Mouse (Mus musculus): ENCODE measurements around the gene Dcun1d3. TPM values are rescaled to one million over a fixed set of nuclear protein-coding genes. Genes with fewer than 3 reads are reported as not detected.

The Dcun1d3 gene
- polyA plus RNA-seq, 1 experiment from 2014 or later, result 3.4 TPM

- ATAC-seq, result no peak
- Histone ChIP-seq H3K9me3 (ENCODE audit: low read length) (no peaks in the 10 kb centered on the region), H3K9ac (replicated peaks) (no peak overlapping the region), H3K4me3 (ENCODE audit: low read depth, low read length) (no peak overlapping the region), H3K27ac (ENCODE audit: low read depth) (peak overlapping the region; percentile 59; the same call in 1 of the 2 replicates), H3K27me3 (ENCODE audit: insufficient read depth, low read length) (no peaks in the 10 kb centered on the region), H3K4me1 (ENCODE audit: insufficient read depth) (peaks cover 26% of the 10 kb centered on the region), H3K4me2 (ENCODE audit: low read depth, low read length) (no peak overlapping the region), H3K36me3 (replicated peaks; ENCODE audit: insufficient read depth, low read length) (peaks cover 18% of the 10 kb centered on the region)
- 66% methylated on average over 1 of the region's 1 CpGs for WGBS (ENCODE audit: insufficient replicate concordance)
- no peak for DNase-seq
- TF ChIP-seq EP300 (IDR thresholded peaks at IDR 0.05; ENCODE audit: low read depth) (no peak), CTCF (IDR thresholded peaks at IDR 0.05; ENCODE audit: low read depth) (no peak)
These were observed 33.9 kb downstream of the Dcun1d3 start for GRCm38 (mm10) chr7:119862167-119862566.

GRCm38 (mm10) chr7:119861335-119862091, 34.6 kb downstream of the Dcun1d3 start:
- H3K4me3 ChIP-seq (ENCODE audit: low read depth, low read length), result no peak overlapping the region
- H3K36me3 ChIP-seq (replicated peaks; ENCODE audit: insufficient read depth, low read length), result peaks cover 18% of the 10 kb centered on the region
- H3K27ac ChIP-seq (ENCODE audit: low read depth), result peak overlapping the region; percentile 59
- TF ChIP-seq CTCF (IDR thresholded peaks at IDR 0.05; ENCODE audit: low read depth), result no peak
- no peak for TF ChIP-seq EP300 (IDR thresholded peaks at IDR 0.05; ENCODE audit: low read depth)
- ATAC-seq (peak; percentile 79), DNase-seq (peak; percentile 58)
- peaks cover 26% of the 10 kb centered on the region for H3K4me1 ChIP-seq (ENCODE audit: insufficient read depth)
- H3K9ac ChIP-seq (replicated peaks), result no peak overlapping the region
- no peaks in the 10 kb centered on the region for H3K27me3 ChIP-seq (ENCODE audit: insufficient read depth, low read length)
- WGBS (ENCODE audit: insufficient replicate concordance), result 42% methylated on average over 6 of the region's 6 CpGs
- H3K9me3 ChIP-seq (ENCODE audit: low read length), result no peaks in the 10 kb centered on the region
- H3K4me2 ChIP-seq (ENCODE audit: low read depth, low read length), result no peak overlapping the region

DNA sequence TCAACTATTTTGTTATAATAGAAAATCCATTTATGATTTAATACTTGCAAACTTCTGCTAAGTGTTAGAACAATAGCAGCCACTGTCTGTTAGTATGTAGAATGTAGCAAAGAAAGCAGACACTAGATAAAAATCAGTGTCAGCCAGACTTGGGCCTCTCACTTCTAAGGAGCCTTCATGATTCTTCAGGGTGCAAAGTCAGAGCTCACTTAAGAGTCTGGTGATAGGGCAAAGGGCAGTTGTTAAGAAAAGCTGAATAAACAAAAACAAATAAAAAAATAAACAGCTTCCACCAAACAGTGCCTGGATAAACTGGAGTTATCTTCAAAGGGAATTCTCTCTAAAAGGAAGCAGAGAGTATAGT, 35.1 kb downstream of the Dcun1d3 start:
- Histone ChIP-seq H3K4me3 (ENCODE audit: low read depth, low read length) (no peak overlapping the region), H3K36me3 (replicated peaks; ENCODE audit: insufficient read depth, low read length) (peaks cover 18% of the 10 kb centered on the region), H3K4me1 (ENCODE audit: insufficient read depth) (peaks cover 23% of the 10 kb centered on the region), H3K27ac (ENCODE audit: low read depth) (peak overlapping the region; percentile 59; the same call in 1 of the 2 replicates), H3K4me2 (ENCODE audit: low read depth, low read length) (no peak overlapping the region), H3K27me3 (ENCODE audit: insufficient read depth, low read length) (no peaks in the 10 kb centered on the region), H3K9ac (replicated peaks) (no peak overlapping the region), H3K9me3 (ENCODE audit: low read length) (no peaks in the 10 kb centered on the region)
- DNase-seq (no peak), ATAC-seq (no peak)
- no peak for TF ChIP-seq EP300 (IDR thresholded peaks at IDR 0.05; ENCODE audit: low read depth)

DNA sequence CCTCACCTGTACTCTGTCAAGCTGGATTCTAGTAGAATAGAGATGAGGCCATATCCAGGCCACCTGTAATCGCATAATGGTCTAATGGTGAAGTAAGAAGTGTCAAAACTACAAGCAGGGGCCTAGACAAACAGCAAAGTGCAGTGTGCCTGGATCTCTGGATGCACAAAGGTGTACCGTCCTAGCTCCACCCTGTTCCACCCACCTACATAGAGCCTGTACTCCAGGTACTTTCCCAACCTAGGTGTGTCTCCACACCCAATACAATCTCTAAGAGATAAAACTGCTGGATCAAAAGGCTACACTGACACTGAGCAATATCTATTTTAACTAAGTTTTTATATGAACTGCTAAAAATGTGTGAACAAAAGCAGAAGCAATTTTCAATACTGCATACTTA, 35.5 kb downstream of the Dcun1d3 start:
- peaks cover 19% of the 10 kb centered on the region for H3K4me1 ChIP-seq (ENCODE audit: insufficient read depth)
- WGBS (ENCODE audit: insufficient replicate concordance), result 73% methylated on average over 2 of the region's 2 CpGs
- H3K4me2 ChIP-seq (ENCODE audit: low read depth, low read length), result no peak overlapping the region
- H3K27me3 ChIP-seq (ENCODE audit: insufficient read depth, low read length), result no peaks in the 10 kb centered on the region
- H3K9ac ChIP-seq (replicated peaks), result no peak overlapping the region
- H3K4me3 ChIP-seq (ENCODE audit: low read depth, low read length), result no peak overlapping the region
- no peak for ATAC-seq
- TF ChIP-seq EP300 (IDR thresholded peaks at IDR 0.05; ENCODE audit: low read depth), result no peak
- TF ChIP-seq CTCF (IDR thresholded peaks at IDR 0.05; ENCODE audit: low read depth), result no peak
- no peaks in the 10 kb centered on the region for H3K9me3 ChIP-seq (ENCODE audit: low read length)
- H3K36me3 ChIP-seq (replicated peaks; ENCODE audit: insufficient read depth, low read length), result peaks cover 18% of the 10 kb centered on the region
- no peak for DNase-seq
- H3K27ac ChIP-seq (ENCODE audit: low read depth), result no peak overlapping the region

- Histone ChIP-seq H3K27ac (ENCODE audit: low read depth) (no peak overlapping the region), H3K9ac (replicated peaks) (no peak overlapping the region), H3K27me3 (ENCODE audit: insufficient read depth, low read length) (no peaks in the 10 kb centered on the region), H3K4me2 (ENCODE audit: low read depth, low read length) (no peak overlapping the region), H3K4me3 (ENCODE audit: low read depth, low read length) (no peak overlapping the region), H3K36me3 (replicated peaks; ENCODE audit: insufficient read depth, low read length) (peaks cover 18% of the 10 kb centered on the region), H3K9me3 (ENCODE audit: low read length) (no peaks in the 10 kb centered on the region), H3K4me1 (ENCODE audit: insufficient read depth) (peaks cover 19% of the 10 kb centered on the region)
- ATAC-seq (no peak), DNase-seq (no peak)
- 95% methylated on average over 3 of the region's 3 CpGs for WGBS (ENCODE audit: insufficient replicate concordance)
- TF ChIP-seq EP300 (IDR thresholded peaks at IDR 0.05; ENCODE audit: low read depth), result no peak
- TF ChIP-seq CTCF (IDR thresholded peaks at IDR 0.05; ENCODE audit: low read depth), result no peak
These were observed 36.0 kb downstream of the Dcun1d3 start for GRCm38 (mm10) chr7:119860116-119860515.

GRCm38 (mm10) chr7:119859476-119859875, 36.6 kb downstream of the Dcun1d3 start:
- DNase-seq, result no peak

More at GRCm38 (mm10) chr7:119859476-119859875, 36.6 kb downstream of the Dcun1d3 start:
- no peak overlapping the region for H3K9ac ChIP-seq (replicated peaks)
- 72% methylated on average over 6 of the region's 6 CpGs for WGBS (ENCODE audit: insufficient replicate concordance)
- H3K4me1 ChIP-seq (ENCODE audit: insufficient read depth), result peaks cover 15% of the 10 kb centered on the region
- TF ChIP-seq EP300 (IDR thresholded peaks at IDR 0.05; ENCODE audit: low read depth) (no peak), CTCF (IDR thresholded peaks at IDR 0.05; ENCODE audit: low read depth) (peak; percentile 45)
- no peaks in the 10 kb centered on the region for H3K9me3 ChIP-seq (ENCODE audit: low read length)
- H3K4me3 ChIP-seq (ENCODE audit: low read depth, low read length), result no peak overlapping the region
- H3K27ac ChIP-seq (ENCODE audit: low read depth), result no peak overlapping the region
- no peaks in the 10 kb centered on the region for H3K27me3 ChIP-seq (ENCODE audit: insufficient read depth, low read length)
- no peak overlapping the region for H3K4me2 ChIP-seq (ENCODE audit: low read depth, low read length)
- no peak for ATAC-seq
- H3K36me3 ChIP-seq (replicated peaks; ENCODE audit: insufficient read depth, low read length), result peaks cover 18% of the 10 kb centered on the region

Measured in liver, postnatal 0 days (tissue).